Mouse (Mus musculus) adrenal gland, postnatal 10 days (tissue): ENCODE results near the gene Acot8. TPM values are rescaled to one million over a fixed set of nuclear protein-coding genes. Genes with fewer than 3 reads are reported as not detected.
A peak's percentile ranks its signal among the peaks of the same experiment; 100 is the strongest.
"Not testable (repeated sequence)": the region's sequence is repeated elsewhere in the genome, so short reads cannot be mapped to it uniquely, and the experiment has no call there.

ENCODE experiments used
- DNase-seq: peaks from one replicate; pipeline ENCODE4 v3.0.0; 2021; ENCODE audit warnings: mixed read lengths
- total RNA-seq, 2 experiments: library from RNA; stranded (reverse); gene quantifications; 2 replicates each; pipeline ENCODE4 v1.2.3; 2021

The Acot8 gene
- total RNA-seq, 2 experiments from 2014 or later = 28.6 to 33.9 TPM

GRCm38 (mm10) chr2:164813557-164813956, 8.9 kb upstream of the Acot8 start:
- DNase-seq = no peak

GRCm38 (mm10) chr2:164806614-164807013, 1.9 kb upstream of the Acot8 start:
- peak; percentile 12 for DNase-seq

- no peak for DNase-seq
These were observed 643 bp upstream of the Acot8 start for GRCm38 (mm10) chr2:164805332-164805718.

- DNase-seq = no peak
These were observed 765 bp downstream of the Acot8 start for GRCm38 (mm10) chr2:164803921-164804313.

GRCm38 (mm10) chr2:164803201-164803920, 1.3 kb downstream of the Acot8 start:
- no peak for DNase-seq

GRCm38 (mm10) chr2:164800252-164801004, 4.3 kb downstream of the Acot8 start:
- no peak for DNase-seq

- DNase-seq = not testable (repeated sequence)
These were observed 6.1 kb downstream of the Acot8 start for GRCm38 (mm10) chr2:164798554-164798953.

- DNase-seq = no peak
These were observed 8.8 kb downstream of the Acot8 start for GRCm38 (mm10) chr2:164795868-164796267.

- peak; percentile 92 for DNase-seq
These were observed 10.4 kb downstream of the Acot8 start for GRCm38 (mm10) chr2:164794293-164794692.

- no peak for DNase-seq
These were observed 10.9 kb downstream of the Acot8 start for GRCm38 (mm10) chr2:164793772-164794171.

GRCm38 (mm10) chr2:164793236-164793635, 11.4 kb downstream of the Acot8 start:
- peak; percentile 77 for DNase-seq

GRCm38 (mm10) chr2:164792400-164793190, 12.1 kb downstream of the Acot8 start:
- DNase-seq = peak; percentile 53

GRCm38 (mm10) chr2:164791841-164792261, 12.8 kb downstream of the Acot8 start:
- DNase-seq = peak; percentile 48

- DNase-seq = peak; percentile 72
These were observed 14.2 kb downstream of the Acot8 start for GRCm38 (mm10) chr2:164790451-164790850.

GRCm38 (mm10) chr2:164788411-164788810, 16.3 kb downstream of the Acot8 start:
- DNase-seq = no peak

- no peak for DNase-seq
These were observed 16.9 kb downstream of the Acot8 start for GRCm38 (mm10) chr2:164787779-164788178.

- DNase-seq = no peak
These were observed 17.6 kb downstream of the Acot8 start for GRCm38 (mm10) chr2:164787032-164787431.

- DNase-seq = no peak
These were observed 18.2 kb downstream of the Acot8 start for GRCm38 (mm10) chr2:164786388-164786885.

GRCm38 (mm10) chr2:164785481-164786387, 18.9 kb downstream of the Acot8 start, which contains the start of gene Snx21:
TSS of gene Snx21 (plus strand) at chr2:164785823.
- DNase-seq = peak; percentile 96

- DNase-seq = no peak
These were observed 19.7 kb downstream of the Acot8 start for GRCm38 (mm10) chr2:164784869-164785420.
